Mouse (Mus musculus): Measurements from ENCODE around the gene Kiz.

DNA sequence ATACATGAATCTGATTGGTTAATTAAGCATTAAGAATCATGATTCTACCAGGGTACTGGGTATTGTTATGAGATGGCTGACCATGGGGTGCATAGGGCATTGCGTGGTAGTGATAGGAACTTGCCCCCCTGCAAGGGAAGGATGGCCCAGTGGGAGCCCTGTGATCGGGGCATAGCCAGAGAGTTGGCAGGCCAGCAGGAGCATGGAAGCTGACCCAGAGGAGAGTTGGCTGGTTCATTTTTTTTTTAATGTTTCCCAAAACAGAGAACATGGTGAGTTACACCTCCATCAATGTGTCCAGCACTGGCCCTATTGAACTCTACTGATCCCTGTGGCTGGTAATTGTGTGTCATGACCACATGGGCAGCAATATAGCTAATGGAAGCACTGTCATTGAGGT lies 127.1 kb downstream of the Kiz start:
- no peak for TF ChIP-seq CTCF (IDR thresholded peaks at IDR 0.05; ENCODE audit: low read depth, low read length)
- no peak for TF ChIP-seq POLR2A (IDR thresholded peaks at IDR 0.05; ENCODE audit: extremely low read depth, insufficient read depth, low read length)

Data from liver, adult 2 months (tissue).